Mouse (Mus musculus) G1E (cell line): ENCODE measurements at regions not wholly inside any gene's neighbourhood (a gene's known extent, or its start where the extent isn't known, plus 50 kb on each side); places are given as distances from the start of the nearest gene placed in this dataset.
"Not testable (repeated sequence)": the region's sequence is repeated elsewhere in the genome, so short reads cannot be mapped to it uniquely, and the experiment has no call there.

Experiments
- ATAC-seq: 2 replicates; pipeline ENCODE4 v1.8.0; 2016; ENCODE audit warnings: mild to moderate bottlenecking; ENCODE audit not compliant: insufficient number of reproducible peaks, poor library complexity, low FRiP score, severe bottlenecking; ENCODE audit errors: extremely low read depth
- DNase-seq: peaks from one replicate; pipeline ENCODE4 v3.0.0; 2012; ENCODE audit warnings: low spot score
- H3K27me3 ChIP-seq: 2 replicates; pipeline ENCODE4 v1.6.1; 2012; ENCODE audit warnings: mild to moderate bottlenecking, low read length, inconsistent platforms; ENCODE audit not compliant: insufficient read depth
- H3K36me3 ChIP-seq: replicated peaks from 2 replicates; pipeline ENCODE3; 2012; ENCODE audit warnings: mild to moderate bottlenecking, inconsistent platforms
- H3K4me1 ChIP-seq: 2 replicates; pipeline ENCODE4 v1.6.1; 2012; ENCODE audit warnings: low read depth, low read length, inconsistent platforms, mixed read lengths; ENCODE audit not compliant: insufficient read depth
- H3K4me3 ChIP-seq: 2 replicates; pipeline ENCODE4 v1.5.1; 2012; ENCODE audit warnings: low read depth, mild to moderate bottlenecking, inconsistent platforms, low read length, moderate library complexity, mixed read lengths
- H3K9me3 ChIP-seq: replicated peaks from 2 replicates; pipeline ENCODE4 v1.6.1; 2012; ENCODE audit warnings: inconsistent platforms
- CTCF ChIP-seq: IDR thresholded peaks from 2 replicates; pipeline ENCODE4 v1.5.1; 2012; ENCODE audit warnings: low read depth, low read length, inconsistent platforms, mixed read lengths
- GATA1 ChIP-seq: IDR thresholded peaks from 2 replicates; pipeline ENCODE4 v1.6.1; 2012; ENCODE audit warnings: borderline replicate concordance, low read length, inconsistent platforms, mixed read lengths
- GATA2 ChIP-seq: IDR thresholded peaks from 2 replicates; pipeline ENCODE4 v1.6.1; 2012; ENCODE audit warnings: low read depth, low read length, inconsistent platforms, borderline replicate concordance
- POLR2AphosphoS5 ChIP-seq: IDR thresholded peaks from 2 replicates; pipeline ENCODE4 v1.6.1; 2012; ENCODE audit warnings: low read depth, low read length, inconsistent platforms; ENCODE audit not compliant: insufficient replicate concordance
- TAL1 ChIP-seq: conservative IDR thresholded peaks from 2 replicates; pipeline ENCODE4 v1.6.1; 2012; ENCODE audit warnings: low read depth, low read length, inconsistent platforms, mixed read lengths

- TF ChIP-seq CTCF: no peak
- TF ChIP-seq GATA1: no peak
- TF ChIP-seq POLR2AphosphoS5: no peak
- no peak for TF ChIP-seq GATA2
- TF ChIP-seq TAL1: no peak
- Histone ChIP-seq H3K36me3 (no peaks in the 10 kb centered on the region), H3K27me3 (peaks cover 4% of the 10 kb centered on the region; the same call in 1 of the 2 replicates), H3K9me3 (no peaks in the 10 kb centered on the region), H3K4me1 (no peaks in the 10 kb centered on the region), H3K4me3 (no peak overlapping the region)
- DNase-seq (no peak), ATAC-seq (no peak)
Observed at GRCm38 (mm10) chr4:124360578-124360908, 250.1 kb downstream of the 3100002H09Rik start.

GRCm38 (mm10) chr4:124359707-124360577, 250.7 kb downstream of the 3100002H09Rik start:
- DNase-seq: no peak

GRCm38 (mm10) chr4:124358456-124358855, 252.1 kb downstream of the 3100002H09Rik start:
- ATAC-seq, H3K4me1 ChIP-seq, DNase-seq, H3K27me3 ChIP-seq, H3K4me3 ChIP-seq, H3K36me3 ChIP-seq, H3K9me3 ChIP-seq: not testable (repeated sequence)

More at GRCm38 (mm10) chr4:124359707-124360577, 250.7 kb downstream of the 3100002H09Rik start:
- Histone ChIP-seq H3K4me3 (no peak overlapping the region), H3K9me3 (no peaks in the 10 kb centered on the region), H3K4me1 (no peaks in the 10 kb centered on the region), H3K27me3 (peaks cover 4% of the 10 kb centered on the region; the same call in 1 of the 2 replicates), H3K36me3 (no peaks in the 10 kb centered on the region)
- TF ChIP-seq CTCF (no peak), GATA2 (no peak), GATA1 (no peak), TAL1 (no peak), POLR2AphosphoS5 (no peak)
- no peak for ATAC-seq

GRCm38 (mm10) chr4:124350361-124350760, 260.2 kb downstream of the 3100002H09Rik start:
- ATAC-seq: no peak
- TF ChIP-seq POLR2AphosphoS5 (no peak), GATA2 (no peak), TAL1 (no peak), GATA1 (no peak), CTCF (no peak)
- no peak for DNase-seq
- no peaks in the 10 kb centered on the region for H3K9me3 ChIP-seq
- H3K36me3 ChIP-seq: no peaks in the 10 kb centered on the region
- no peaks in the 10 kb centered on the region for H3K27me3 ChIP-seq
- H3K4me3 ChIP-seq: no peak overlapping the region
- no peaks in the 10 kb centered on the region for H3K4me1 ChIP-seq

GRCm38 (mm10) chr4:124349610-124350295, 260.9 kb downstream of the 3100002H09Rik start:
- DNase-seq: no peak
- TF ChIP-seq CTCF (no peak), TAL1 (no peak), GATA1 (no peak), GATA2 (no peak), POLR2AphosphoS5 (no peak)
- H3K27me3 ChIP-seq: no peaks in the 10 kb centered on the region
- H3K9me3 ChIP-seq: no peaks in the 10 kb centered on the region
- H3K4me1 ChIP-seq: no peaks in the 10 kb centered on the region
- H3K36me3 ChIP-seq: no peaks in the 10 kb centered on the region
- H3K4me3 ChIP-seq: no peak overlapping the region
- ATAC-seq: no peak

GRCm38 (mm10) chr4:124349055-124349454, 261.5 kb downstream of the 3100002H09Rik start:
- TF ChIP-seq TAL1 (no peak), GATA2 (no peak), POLR2AphosphoS5 (no peak), GATA1 (no peak), CTCF (no peak)
- Histone ChIP-seq H3K4me3 (no peak overlapping the region), H3K9me3 (no peaks in the 10 kb centered on the region), H3K4me1 (no peaks in the 10 kb centered on the region), H3K27me3 (no peaks in the 10 kb centered on the region), H3K36me3 (no peaks in the 10 kb centered on the region)
- ATAC-seq (no peak), DNase-seq (no peak)

- ATAC-seq: no peak
- no peak for DNase-seq
- no peaks in the 10 kb centered on the region for H3K27me3 ChIP-seq
- H3K36me3 ChIP-seq: no peaks in the 10 kb centered on the region
- H3K4me1 ChIP-seq: no peaks in the 10 kb centered on the region
- no peak overlapping the region for H3K4me3 ChIP-seq
- no peaks in the 10 kb centered on the region for H3K9me3 ChIP-seq
- TF ChIP-seq POLR2AphosphoS5 (no peak), CTCF (no peak), GATA1 (no peak), TAL1 (no peak), GATA2 (no peak)
Observed at GRCm38 (mm10) chr4:124340073-124340472, 270.5 kb downstream of the 3100002H09Rik start.
